Mouse (Mus musculus) testis, adult 2 months (tissue): ENCODE measurements at regions not wholly inside any gene's neighbourhood (a gene's known extent, or its start where the extent isn't known, plus 50 kb on each side); places are given as distances from the start of the nearest gene placed in this dataset.

ENCODE experiments used
- H3K27ac ChIP-seq: fragments of 200-500 bp; 2 replicates; pipeline ENCODE4 v1.5.1; 2012; ENCODE audit warnings: low read depth, low read length; ENCODE audit not compliant: control insufficient read depth, insufficient read depth
- H3K27me3 ChIP-seq: fragments of 200-500 bp; 2 replicates; pipeline ENCODE4 v1.6.1; 2012; ENCODE audit warnings: mild to moderate bottlenecking, low read length, moderate library complexity; ENCODE audit not compliant: control insufficient read depth, insufficient read depth
- H3K36me3 ChIP-seq: fragments of 200-500 bp; 2 replicates; pipeline ENCODE4 v1.6.1; 2012; ENCODE audit warnings: mild to moderate bottlenecking, low read length; ENCODE audit not compliant: control insufficient read depth, insufficient read depth
- H3K4me1 ChIP-seq: fragments of 200-500 bp; 2 replicates; pipeline ENCODE4 v1.6.1; 2012; ENCODE audit warnings: low read length; ENCODE audit not compliant: control insufficient read depth, insufficient read depth
- H3K4me3 ChIP-seq: fragments of 200-500 bp; 2 replicates; pipeline ENCODE4 v1.5.1; 2012; ENCODE audit warnings: low read depth, mild to moderate bottlenecking, low read length, moderate library complexity, mixed read lengths; ENCODE audit not compliant: control insufficient read depth
- CTCF ChIP-seq: fragments of 200-500 bp; IDR thresholded peaks from 2 replicates; pipeline ENCODE4 v1.5.1; 2012; ENCODE audit warnings: low read depth, mild to moderate bottlenecking, inconsistent platforms, low read length, moderate library complexity; ENCODE audit not compliant: control insufficient read depth, insufficient read depth, insufficient replicate concordance
- POLR2A ChIP-seq: fragments of 200-500 bp; IDR thresholded peaks from 2 replicates; pipeline ENCODE4 v1.6.1; 2012; ENCODE audit warnings: low read depth, mild to moderate bottlenecking, inconsistent platforms, low read length, moderate library complexity; ENCODE audit not compliant: control insufficient read depth

- Histone ChIP-seq H3K4me1 (no peaks in the 10 kb centered on the region), H3K4me3 (no peak overlapping the region), H3K36me3 (no peaks in the 10 kb centered on the region), H3K27ac (no peak overlapping the region), H3K27me3 (no peaks in the 10 kb centered on the region)
- TF ChIP-seq CTCF (no peak), POLR2A (no peak)
These were observed 528.2 kb upstream of the Adamts16 start for GRCm38 (mm10) chr13:71369832-71370231.

DNA sequence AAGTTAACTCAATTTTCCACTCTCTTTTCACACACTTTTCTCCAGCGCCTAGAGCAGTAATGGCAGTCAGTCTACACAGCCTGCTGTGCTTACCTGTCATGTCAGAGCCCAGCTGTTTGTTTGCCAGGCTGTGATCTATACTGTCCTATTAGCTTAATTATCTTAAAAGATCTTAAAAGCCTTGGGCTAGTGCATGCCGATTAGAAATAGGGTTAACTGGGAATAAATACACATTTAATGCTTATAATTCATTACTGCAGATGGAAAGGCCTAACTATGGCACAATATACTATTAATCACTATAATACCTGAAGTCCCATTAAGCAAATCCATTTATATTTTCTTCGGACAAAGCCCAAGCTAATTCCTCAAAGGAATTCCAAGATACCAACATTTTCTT lies 523.6 kb upstream of the Adamts16 start:
- H3K27ac ChIP-seq, result no peak overlapping the region
- TF ChIP-seq POLR2A (no peak), CTCF (no peak)
- H3K27me3 ChIP-seq, result no peaks in the 10 kb centered on the region
- no peaks in the 10 kb centered on the region for H3K4me1 ChIP-seq
- H3K4me3 ChIP-seq, result no peak overlapping the region
- no peaks in the 10 kb centered on the region for H3K36me3 ChIP-seq

GRCm38 (mm10) chr13:71362311-71362710 lies 520.7 kb upstream of the Adamts16 start:
- Histone ChIP-seq H3K27ac (no peak overlapping the region), H3K4me3 (no peak overlapping the region), H3K4me1 (no peaks in the 10 kb centered on the region), H3K36me3 (no peaks in the 10 kb centered on the region), H3K27me3 (no peaks in the 10 kb centered on the region)
- TF ChIP-seq POLR2A (no peak), CTCF (no peak)

DNA sequence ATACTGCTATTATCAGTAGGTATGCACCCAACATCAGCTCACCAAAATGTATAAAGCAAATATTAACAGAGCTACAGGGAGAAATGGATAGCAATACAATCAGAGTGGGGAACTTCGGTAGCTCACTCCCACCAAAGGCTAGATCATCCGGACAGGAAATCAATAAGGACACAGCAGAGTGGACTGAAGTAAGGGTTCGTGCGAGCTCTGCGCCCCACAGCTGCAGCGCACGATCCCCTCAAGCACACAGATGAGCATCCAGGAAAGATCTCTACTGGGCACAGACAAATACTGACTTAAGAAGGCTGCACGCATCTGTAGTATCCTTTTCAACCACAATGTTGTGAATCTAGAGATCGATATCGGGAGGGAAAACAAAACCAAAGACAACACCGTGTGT lies 517.5 kb upstream of the Adamts16 start:
- Histone ChIP-seq H3K4me1 (no peaks in the 10 kb centered on the region), H3K36me3 (no peaks in the 10 kb centered on the region), H3K27ac (no peak overlapping the region), H3K4me3 (peak overlapping the region; percentile 60), H3K27me3 (no peaks in the 10 kb centered on the region)
- no peak for TF ChIP-seq POLR2A
- TF ChIP-seq CTCF, result no peak

DNA sequence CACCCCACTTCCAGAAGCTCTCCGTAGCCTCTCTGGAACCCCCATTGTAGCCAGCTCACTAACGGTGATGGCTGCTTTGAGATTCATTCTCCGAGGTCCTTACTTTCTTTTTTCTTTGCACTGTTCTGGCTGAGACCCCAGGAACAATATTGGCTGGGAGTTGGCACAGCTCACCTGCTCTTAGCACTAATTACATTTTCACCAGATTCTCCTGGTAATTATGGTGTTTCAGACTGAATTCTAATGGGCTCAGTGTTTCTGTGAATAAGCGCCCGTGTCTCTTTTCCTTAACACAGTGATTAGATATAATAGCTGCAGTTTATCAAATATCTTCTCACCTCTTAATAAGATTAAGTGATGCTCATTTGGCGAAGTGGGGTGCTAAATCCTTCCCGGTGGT lies 509.2 kb upstream of the Adamts16 start:
- Histone ChIP-seq H3K4me3 (no peak overlapping the region), H3K27me3 (no peaks in the 10 kb centered on the region), H3K4me1 (no peaks in the 10 kb centered on the region), H3K36me3 (no peaks in the 10 kb centered on the region), H3K27ac (no peak overlapping the region)
- TF ChIP-seq POLR2A (no peak), CTCF (no peak)

DNA sequence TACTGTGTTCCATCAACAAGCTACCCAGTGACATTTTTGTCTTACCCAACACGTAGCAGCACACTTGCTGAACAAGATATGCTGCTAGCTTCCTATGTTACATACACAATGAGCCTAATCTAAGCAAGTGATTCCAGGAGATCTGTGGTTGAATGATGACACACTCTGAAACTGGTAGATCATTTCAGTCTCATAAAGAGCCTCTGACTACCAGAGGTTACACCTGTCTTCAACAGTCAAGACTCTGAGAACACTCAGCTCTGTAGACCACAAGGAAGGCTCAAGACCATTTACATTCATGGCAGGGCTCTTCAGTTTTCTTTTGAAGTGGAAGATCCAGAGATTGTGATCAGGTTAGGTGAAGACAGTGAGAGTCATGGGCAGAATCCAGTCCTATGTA lies 501.3 kb upstream of the Adamts16 start:
- H3K4me1 ChIP-seq, result no peaks in the 10 kb centered on the region
- H3K27me3 ChIP-seq, result no peaks in the 10 kb centered on the region
- no peak for TF ChIP-seq POLR2A
- no peak for TF ChIP-seq CTCF

GRCm38 (mm10) chr13:71338700-71339099 lies 497.1 kb upstream of the Adamts16 start:
- Histone ChIP-seq H3K27ac (no peak overlapping the region), H3K36me3 (no peaks in the 10 kb centered on the region), H3K4me3 (no peak overlapping the region), H3K27me3 (no peaks in the 10 kb centered on the region), H3K4me1 (no peaks in the 10 kb centered on the region)
- TF ChIP-seq CTCF, result no peak

More for the DNA sequence above, 501.3 kb upstream of the Adamts16 start:
- Histone ChIP-seq H3K27ac (no peak overlapping the region), H3K4me3 (no peak overlapping the region), H3K36me3 (no peaks in the 10 kb centered on the region)

- Histone ChIP-seq H3K4me1 (no peaks in the 10 kb centered on the region), H3K27ac (no peak overlapping the region), H3K36me3 (no peaks in the 10 kb centered on the region), H3K27me3 (no peaks in the 10 kb centered on the region), H3K4me3 (no peak overlapping the region)
- no peak for TF ChIP-seq CTCF
- no peak for TF ChIP-seq POLR2A
These were observed 493.3 kb upstream of the Adamts16 start for GRCm38 (mm10) chr13:71334925-71335324.
